Mouse (Mus musculus): ENCODE data around the gene Gtpbp6.

- TF ChIP-seq POLR2AphosphoS5 (IDR thresholded peaks at IDR 0.05; ENCODE audit: insufficient replicate concordance, low read depth, low read length), result no peak
- TF ChIP-seq CTCF (IDR thresholded peaks at IDR 0.05; ENCODE audit: low read depth, low read length), result no peak
Measured at GRCm38 (mm10) chr5:110057637-110058408, 50.2 kb downstream of the Gtpbp6 start.
